Comparison of ENCODE assay signal across 9 mouse cellular contexts in the genomic region with DNA sequence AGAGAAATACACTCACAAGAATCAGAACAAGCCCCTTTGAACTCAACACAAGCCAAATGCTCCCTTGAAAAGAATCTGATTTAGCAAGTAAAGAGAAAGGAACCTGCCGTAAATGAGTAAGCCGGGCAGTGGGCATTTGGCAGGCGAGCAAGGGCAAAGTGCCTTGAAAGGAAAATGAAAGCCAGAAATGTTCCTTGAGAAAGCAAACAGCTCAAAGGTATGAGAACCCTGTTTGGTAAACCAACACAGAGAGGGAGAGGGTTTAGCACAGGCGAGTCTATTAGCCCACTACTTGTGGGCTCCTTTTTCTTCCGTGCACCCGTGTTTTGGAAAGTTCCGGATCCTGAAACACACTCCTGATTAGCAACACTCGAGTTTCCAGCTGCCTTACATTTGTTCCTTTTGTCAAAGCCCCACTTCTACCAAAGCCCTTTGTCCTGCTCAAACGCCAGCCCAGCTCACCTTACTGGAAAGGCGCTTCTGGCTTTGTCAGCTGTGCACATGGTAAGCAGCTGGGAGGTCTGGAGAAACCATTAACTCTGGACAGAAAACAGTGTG.
DNase-seq lines count a peak whose midpoint lies in the region; ATAC-seq and TF ChIP-seq lines count a peak whose summit lies in the region.
"Had no signal": no experiment of that assay in that cellular context is flagged by ENCODE, and none has a peak within 500 bp of the region (broad histone marks: within the 10 kb centered on the region; RNA-seq: fewer than 3 reads in every experiment).

No protein-coding gene starts in this region.

- DNase-seq in urinary bladder, postnatal 14 days (ENCODE audit: low spot score): peak; percentile 16
- DNase-seq in urinary bladder, postnatal 10 days (ENCODE audit: low spot score): no peak
- peak; percentile 88 for DNase-seq in forelimb bud, embryonic 11.5 days (ENCODE audit: low read depth, low spot score)
- DNase-seq in kidney, postnatal 14 days: peak; percentile 73
- no peak for DNase-seq in thymus, adult 2 months

- peak overlapping the region; percentile 39 for H3K27ac ChIP-seq in neural tube, embryonic 13.5 days (replicated peaks)
- no peak overlapping the region for H3K27ac ChIP-seq in thymus, adult 2 months (ENCODE audit: control insufficient read depth, insufficient read depth, low read length)
- H3K27ac ChIP-seq: liver, embryonic 14.5 days had no signal

- 0 out of 2 replicates have a peak overlapping the region, but pooled peaks have one; percentile 3 for H3K4me3 ChIP-seq in neural tube, embryonic 13.5 days
- H3K4me3 ChIP-seq in thymus, adult 2 months (ENCODE audit: control insufficient read depth, insufficient read depth, low read length): no peak overlapping the region

- ATAC-seq in neural tube, embryonic 13.5 days (ENCODE audit: low read depth): no peak
- no peak for ATAC-seq in cerebellum, adult (ENCODE audit: insufficient number of reproducible peaks, low FRiP score, low TSS enrichment)
- ATAC-seq in inflammation-experienced regulatory T-cells, adult 6 months: no peak

- no peaks in the 10 kb centered on the region for H3K9me3 ChIP-seq in neural tube, embryonic 13.5 days

- TF ChIP-seq CTCF in thymus, adult 2 months (IDR thresholded peaks at IDR 0.05; ENCODE audit: borderline replicate concordance, control insufficient read depth, extremely low read depth, insufficient read depth, low read length, poor library complexity): no peak

- H3K27me3 ChIP-seq in neural tube, embryonic 13.5 days: no peaks in the 10 kb centered on the region
- H3K27me3 ChIP-seq in thymus, adult 2 months (ENCODE audit: control insufficient read depth, insufficient read depth, low read length): no peaks in the 10 kb centered on the region

- peaks cover 93% of the 10 kb centered on the region for H3K4me1 ChIP-seq in neural tube, embryonic 13.5 days (replicated peaks)
- H3K4me1 ChIP-seq in thymus, adult 2 months (replicated peaks; ENCODE audit: control insufficient read depth, insufficient read depth, low read length): peaks cover 11% of the 10 kb centered on the region

- peak overlapping the region; percentile 27; the same call in 1 of the 2 replicates for H3K9ac ChIP-seq in neural tube, embryonic 13.5 days
- H3K9ac ChIP-seq: liver, embryonic 14.5 days had no signal

- 21% methylated on average over 10 of the region's 10 CpGs for WGBS in neural tube, embryonic 13.5 days
- 84% methylated on average over 10 of the region's 10 CpGs for WGBS in thymus, adult 2 months

- H3K36me3 ChIP-seq in neural tube, embryonic 13.5 days: no peaks in the 10 kb centered on the region
- no peaks in the 10 kb centered on the region for H3K36me3 ChIP-seq in thymus, adult 2 months (ENCODE audit: control insufficient read depth, insufficient read depth, low read length)

- H3K4me2 ChIP-seq in neural tube, embryonic 13.5 days: peak overlapping the region; percentile 35

- TF ChIP-seq POLR2A in thymus, adult 2 months (IDR thresholded peaks at IDR 0.05; ENCODE audit: control insufficient read depth, extremely low read depth, insufficient read depth, low read length, poor library complexity): no peak

Comparison
In these comparisons a context has a peak if more than half of its experiments do, and no peak if none do; other contexts are left out.
1. DNase-seq: peak in urinary bladder, postnatal 14 days (single experiment), forelimb bud, embryonic 11.5 days (single experiment) and kidney, postnatal 14 days (single experiment); none in urinary bladder, postnatal 10 days (single experiment) and thymus, adult 2 months (single experiment).